Mouse (Mus musculus): ENCODE data around the gene Fam131b.

DNA sequence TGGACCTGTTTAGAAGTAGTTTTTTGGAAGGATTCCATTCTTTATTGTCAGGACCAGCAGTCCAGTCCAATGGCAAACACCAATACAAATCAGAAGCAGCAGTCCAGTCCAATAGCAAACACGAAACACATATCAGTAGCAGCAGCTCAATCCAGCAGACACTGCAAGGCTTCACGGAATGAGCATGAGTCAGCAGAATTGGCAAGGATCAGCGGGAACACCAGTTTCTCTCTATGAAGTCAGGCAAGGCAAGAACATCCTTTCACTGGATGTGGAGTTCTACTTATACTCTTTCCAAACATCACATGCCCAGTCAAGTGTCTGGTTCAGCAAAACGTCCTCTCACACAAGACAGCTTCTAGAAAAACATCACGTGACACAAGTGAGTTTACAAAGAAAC is 15.5 kb upstream of the Fam131b start:
- TF ChIP-seq CEBPB (IDR thresholded peaks at IDR 0.05; ENCODE audit: low read depth) = no peak
- TF ChIP-seq CTCF (IDR thresholded peaks at IDR 0.05; ENCODE audit: control insufficient read depth, insufficient read depth, insufficient read length) = no peak
